Mouse (Mus musculus) liver, embryonic 14.5 days (tissue): Measurements from ENCODE around the gene Celf2.

Experiments
- CTCF ChIP-seq: IDR thresholded peaks from 2 replicates; pipeline ENCODE4 v1.5.1; 2016; ENCODE audit warnings: antibody characterized with exemption, low read depth, control low read depth
- EP300 ChIP-seq: IDR thresholded peaks from 2 replicates; pipeline ENCODE4 v1.6.1; 2016; ENCODE audit warnings: antibody characterized with exemption, low read depth

GRCm38 (mm10) chr2:7351234-7351633 is 158.1 kb downstream of the Celf2 start:
- TF ChIP-seq EP300, result no peak
- TF ChIP-seq CTCF, result no peak
